Mouse (Mus musculus) CH12.LX (cell line): Measurements from ENCODE around the gene Rgs12. TPM values are rescaled to one million over a fixed set of nuclear protein-coding genes. Genes with fewer than 3 reads are reported as not detected.

Source experiments
- DNase-seq: peaks from one replicate; pipeline ENCODE4 v3.0.0-alpha.2; 2013; ENCODE audit errors: extremely low read depth
- H3K27ac ChIP-seq: 2 replicates; pipeline ENCODE4 v1.5.1; 2012; ENCODE audit warnings: low read depth, mild to moderate bottlenecking, control low read depth, moderate library complexity; ENCODE audit not compliant: insufficient read depth
- H3K27me3 ChIP-seq: replicated peaks from 2 replicates; pipeline ENCODE3; 2012; ENCODE audit warnings: inconsistent platforms
- H3K36me3 ChIP-seq, 2 experiments: replicated peaks in 1 of 2; 2 replicates each; pipeline versions ENCODE3 to v1.6.1; 2012; ENCODE audit warnings: inconsistent platforms in 1 of 2, low read length in 1 of 2, mild to moderate bottlenecking in 1 of 2, mixed read lengths in 1 of 2, moderate library complexity in 1 of 2; ENCODE audit not compliant: control insufficient read depth in 1 of 2, insufficient read depth in 1 of 2
- H3K4me1 ChIP-seq, 2 experiments: 2 replicates each; pipeline ENCODE4 v1.6.1; 2012; ENCODE audit warnings: inconsistent platforms in 1 of 2, moderate library complexity in 1 of 2; ENCODE audit not compliant: insufficient read depth in 2 of 2, control insufficient read depth in 1 of 2
- H3K4me2 ChIP-seq: 2 replicates; pipeline ENCODE4 v1.6.1; 2012; ENCODE audit warnings: low read depth, mild to moderate bottlenecking, control low read depth; ENCODE audit not compliant: poor library complexity, insufficient read depth, severe bottlenecking
- H3K4me3 ChIP-seq, 3 experiments: fragments of 150-350 bp in 1 of 3; sonication (generic) in 1 of 3; replicated peaks in 1 of 3; 2 replicates each; pipeline versions ENCODE3 to v1.5.1; 2011 to 2012; ENCODE audit warnings: low read depth in 2 of 3, low read length in 2 of 3, mild to moderate bottlenecking in 2 of 3, moderate library complexity in 2 of 3, control low read depth in 1 of 3, improper control_type of control experiment in 1 of 3, inconsistent platforms in 1 of 3, mixed read lengths in 1 of 3; ENCODE audit not compliant: poor library complexity in 1 of 3
- H3K79me2 ChIP-seq: replicated peaks from 2 replicates; pipeline ENCODE4 v1.6.1; 2012; ENCODE audit warnings: mild to moderate bottlenecking, moderate library complexity; ENCODE audit not compliant: control insufficient read depth, poor library complexity, insufficient read depth, severe bottlenecking; ENCODE audit errors: extremely low read depth
- H3K9ac ChIP-seq: 2 replicates; pipeline ENCODE4 v1.6.1; 2012; ENCODE audit warnings: low read depth, mild to moderate bottlenecking, control low read depth, moderate library complexity; ENCODE audit not compliant: insufficient read depth
- H3K9me3 ChIP-seq: replicated peaks from 2 replicates; pipeline ENCODE3; 2012; ENCODE audit warnings: low read length, inconsistent platforms, mixed read lengths
- BHLHE40 ChIP-seq: IDR thresholded peaks from 2 replicates; pipeline ENCODE4 v1.6.1; 2011; ENCODE audit warnings: mild to moderate bottlenecking, low read depth, low read length, improper control_type of control experiment
- CTCF ChIP-seq, 2 experiments: IDR thresholded peaks in 1 of 2; conservative IDR thresholded peaks in 1 of 2; 2 replicates each; pipeline ENCODE4 v1.5.1; 2011 to 2012; ENCODE audit warnings: low read depth in 2 of 2, low read length in 2 of 2, improper control_type of control experiment in 1 of 2, inconsistent platforms in 1 of 2, mild to moderate bottlenecking in 1 of 2, moderate library complexity in 1 of 2
- E2F4 ChIP-seq: IDR thresholded peaks from 2 replicates; pipeline ENCODE4 v1.6.1; 2011; ENCODE audit warnings: low read depth, low read length, improper control_type of control experiment; ENCODE audit not compliant: insufficient replicate concordance
- EP300 ChIP-seq: IDR thresholded peaks from 2 replicates; pipeline ENCODE4 v1.6.1; 2011; ENCODE audit warnings: low read length, improper control_type of control experiment
- ETS1 ChIP-seq: conservative IDR thresholded peaks from 2 replicates; pipeline ENCODE4 v1.6.1; 2012; ENCODE audit warnings: low read depth, mild to moderate bottlenecking, inconsistent platforms, low read length, improper control_type of control experiment, moderate library complexity
- GABPA ChIP-seq: IDR thresholded peaks from 2 replicates; pipeline ENCODE4 v1.6.1; 2012; ENCODE audit warnings: low read depth, low read length, improper control_type of control experiment, inconsistent platforms; ENCODE audit not compliant: insufficient replicate concordance
- HCFC1 ChIP-seq: IDR thresholded peaks from 2 replicates; pipeline ENCODE4 v1.6.1; 2012; ENCODE audit warnings: low read depth, mild to moderate bottlenecking, inconsistent platforms, low read length, improper control_type of control experiment
- IRF4 ChIP-seq: IDR thresholded peaks from 2 replicates; pipeline ENCODE4 v1.6.1; 2014; ENCODE audit warnings: low read depth, mild to moderate bottlenecking, inconsistent platforms, low read length, improper control_type of control experiment
- JUN ChIP-seq: IDR thresholded peaks from 2 replicates; pipeline ENCODE4 v1.6.1; 2011; ENCODE audit warnings: low read depth, mild to moderate bottlenecking, low read length, improper control_type of control experiment, moderate library complexity; ENCODE audit not compliant: insufficient read depth
- JUND ChIP-seq: conservative IDR thresholded peaks from 2 replicates; pipeline ENCODE4 v1.6.1; 2011; ENCODE audit warnings: low read depth, low read length, improper control_type of control experiment
- KAT2A ChIP-seq: IDR thresholded peaks from 2 replicates; pipeline ENCODE4 v1.6.1; 2012; ENCODE audit warnings: low read length, improper control_type of control experiment, inconsistent platforms; ENCODE audit not compliant: insufficient replicate concordance
- MEF2A ChIP-seq: IDR thresholded peaks from 2 replicates; pipeline ENCODE4 v1.6.1; 2014; ENCODE audit warnings: low read depth, mild to moderate bottlenecking, inconsistent platforms, low read length, improper control_type of control experiment, borderline replicate concordance
- MXI1 ChIP-seq: IDR thresholded peaks from 2 replicates; pipeline ENCODE4 v1.6.1; 2011; ENCODE audit warnings: mild to moderate bottlenecking, low read depth, low read length, improper control_type of control experiment
- MYC ChIP-seq: IDR thresholded peaks from 2 replicates; pipeline ENCODE4 v1.6.1; 2011; ENCODE audit warnings: low read depth, mild to moderate bottlenecking, improper control_type of control experiment, low read length
- NELFE ChIP-seq: IDR thresholded peaks from 2 replicates; pipeline ENCODE4 v1.6.1; 2011; ENCODE audit warnings: low read depth, low read length, improper control_type of control experiment
- PAX5 ChIP-seq: IDR thresholded peaks from 2 replicates; pipeline ENCODE4 v1.6.1; 2012; ENCODE audit warnings: low read length, inconsistent platforms, mixed read lengths
- POLR2A ChIP-seq: IDR thresholded peaks from 2 replicates; pipeline ENCODE4 v1.6.1; 2011; ENCODE audit warnings: low read depth, mild to moderate bottlenecking, improper control_type of control experiment, low read length
- POLR2AphosphoS2 ChIP-seq: IDR thresholded peaks from 2 replicates; pipeline ENCODE4 v1.6.1; 2011; ENCODE audit warnings: low read depth, low read length, improper control_type of control experiment
- RAD21 ChIP-seq: IDR thresholded peaks from 2 replicates; pipeline ENCODE4 v1.6.1; 2011; ENCODE audit warnings: low read depth, mild to moderate bottlenecking, low read length, improper control_type of control experiment, moderate library complexity
- RCOR1 ChIP-seq: conservative IDR thresholded peaks from 2 replicates; pipeline ENCODE4 v1.6.1; 2012; ENCODE audit warnings: low read depth, mild to moderate bottlenecking, inconsistent platforms, low read length, improper control_type of control experiment
- SIN3A ChIP-seq: IDR thresholded peaks from 2 replicates; pipeline ENCODE4 v1.6.1; 2012; ENCODE audit warnings: low read length, improper control_type of control experiment, inconsistent platforms
- SMC3 ChIP-seq: IDR thresholded peaks from 2 replicates; pipeline ENCODE4 v1.6.1; 2011; ENCODE audit warnings: low read depth, low read length, improper control_type of control experiment
- TBP ChIP-seq: conservative IDR thresholded peaks from 2 replicates; pipeline ENCODE4 v1.6.1; 2011; ENCODE audit warnings: low read depth, low read length, improper control_type of control experiment
- TCF12 ChIP-seq: IDR thresholded peaks from 2 replicates; pipeline ENCODE4 v1.6.1; 2014; ENCODE audit warnings: low read depth, mild to moderate bottlenecking, inconsistent platforms, low read length, improper control_type of control experiment
- USF1 ChIP-seq: IDR thresholded peaks from 2 replicates; pipeline ENCODE4 v1.6.1; 2014; ENCODE audit warnings: low read depth, mild to moderate bottlenecking, inconsistent platforms, low read length, improper control_type of control experiment
- USF2 ChIP-seq: conservative IDR thresholded peaks from 2 replicates; pipeline ENCODE4 v1.6.1; 2011; ENCODE audit warnings: low read depth, low read length, improper control_type of control experiment
- ZC3H11A ChIP-seq: IDR thresholded peaks from 2 replicates; pipeline ENCODE4 v1.6.1; 2012; ENCODE audit warnings: low read depth, mild to moderate bottlenecking, inconsistent platforms, low read length, improper control_type of control experiment
- ZKSCAN1 ChIP-seq: IDR thresholded peaks from 2 replicates; pipeline ENCODE4 v1.6.1; 2012; ENCODE audit warnings: low read depth, inconsistent platforms, low read length, improper control_type of control experiment, borderline replicate concordance
- ZMIZ1 ChIP-seq: IDR thresholded peaks from 2 replicates; pipeline ENCODE4 v1.6.1; 2012; ENCODE audit warnings: low read depth, mild to moderate bottlenecking, inconsistent platforms, low read length, improper control_type of control experiment
- ZNF384 ChIP-seq: IDR thresholded peaks from 2 replicates; pipeline ENCODE4 v1.6.1; 2012; ENCODE audit warnings: low read depth, low read length, improper control_type of control experiment, inconsistent platforms
- dilution Hi-C: fragments of 300-500 bp; cut with MboI; formaldehyde crosslinking; loops from 2 replicates; pipeline ENCODE4 v1.14.3; 2020; ENCODE audit warnings: low sequenced_read_pairs; ENCODE audit not compliant: extremely low pct_unique_long_range_greater_than_20kb, extremely low pct_ligation_motif_present
- in situ Hi-C: fragments of 300-500 bp; cut with MboI; formaldehyde crosslinking; loops from 3 replicates; pipeline ENCODE4 v1.14.3; 2019; ENCODE audit warnings: low sequenced_read_pairs, low pct_ligation_motif_present, low pct_unique_long_range_greater_than_20kb, mixed read lengths
- polyA plus RNA-seq: library from polyadenylated mRNA; unstranded; fragments of >175 nt; gene quantifications from 2 replicates; pipeline ENCODE4 v1.2.1, GENCODE M21; 2012; ENCODE audit warnings: low read depth; ENCODE audit not compliant: insufficient read length
- total RNA-seq, 2 experiments: library from RNA; depleted of rRNA; stranded (reverse); fragments of 300-350 nt in 1 of 2; fragments of >200 nt in 1 of 2; gene quantifications; 2 replicates each; pipeline ENCODE4 v1.2.3; 2012 to 2014

Gene Rgs12
- total and polyA plus RNA-seq, 3 experiments: 6.8 to 9.8 (median 8.1) TPM

DNA sequence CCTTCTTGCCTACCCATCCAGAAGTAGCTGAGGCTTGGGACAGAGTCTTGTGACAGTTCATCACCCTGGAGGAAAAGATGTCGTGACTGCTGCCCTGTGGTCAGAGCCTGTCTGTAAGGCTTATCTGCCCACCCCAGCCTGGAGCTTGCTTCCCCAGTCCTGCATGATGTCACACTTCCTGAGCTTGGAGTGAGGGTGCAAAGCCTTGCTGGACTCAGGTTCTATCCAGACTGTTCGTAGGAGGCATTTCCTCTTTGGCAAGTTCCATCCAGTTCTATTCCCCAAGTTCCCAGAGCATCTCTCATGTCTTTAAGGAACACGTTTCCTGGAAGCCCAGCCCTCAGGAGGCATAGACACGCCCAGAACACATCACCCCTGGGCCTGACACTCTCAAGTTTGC is 86.5 kb downstream of the Rgs12 start:
- no peak overlapping the region for H3K9ac ChIP-seq
- no peak overlapping the region for H3K27ac ChIP-seq
- peaks cover 0 to 20% of the 10 kb centered on the region in 2 experiments for H3K36me3 ChIP-seq
- in situ Hi-C loops: loop anchor here (5.0 to 25.0 kb wide), 3 partner anchors 118 to 498 kb away; partner anchors contain the start of genes Grk4, Nop14 and Sh3bp2
- TF ChIP-seq JUND (no peak), SIN3A (no peak), MXI1 (no peak), GABPA (no peak), KAT2A (no peak), ZKSCAN1 (no peak), IRF4 (no peak), PAX5 (no peak), POLR2AphosphoS2 (no peak), ZMIZ1 (no peak), HCFC1 (no peak), TBP (no peak), RCOR1 (no peak), RAD21 (no peak), TCF12 (no peak), MEF2A (no peak), ZC3H11A (no peak), USF1 (no peak), NELFE (no peak), POLR2A (no peak)
- H3K9me3 ChIP-seq: no peaks in the 10 kb centered on the region
- no peak overlapping the region for H3K4me3 ChIP-seq
- dilution Hi-C loops: no loop called here
- H3K79me2 ChIP-seq: no peaks in the 10 kb centered on the region
- H3K4me2 ChIP-seq: no peak overlapping the region
- no peak for DNase-seq
- no peaks in the 10 kb centered on the region for H3K27me3 ChIP-seq
- H3K4me1 ChIP-seq: peaks cover 11 to 54% of the 10 kb centered on the region in 2 experiments

DNA sequence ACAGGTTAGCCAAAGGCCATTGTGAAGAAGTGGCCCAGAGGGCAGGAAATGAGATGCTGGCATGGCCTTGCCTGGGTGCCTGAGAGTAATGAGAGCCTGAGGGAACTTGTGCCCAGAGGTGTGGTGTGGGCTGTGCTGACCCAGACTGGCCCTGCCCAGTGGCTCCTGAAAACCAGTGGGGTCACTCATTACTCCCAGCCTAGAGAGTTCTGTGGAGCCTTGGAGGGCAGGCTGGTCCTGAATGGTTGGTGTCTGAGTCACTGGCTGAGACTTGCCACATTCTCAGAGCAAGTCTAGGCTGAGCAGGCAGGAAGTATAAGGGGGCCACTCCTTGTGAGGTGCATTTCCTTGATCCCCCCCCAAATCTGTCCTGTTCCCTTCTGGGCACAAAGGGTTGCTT is 88.2 kb downstream of the Rgs12 start:
- in situ Hi-C loops (loop anchor here (5.0 to 25.0 kb wide), 3 partner anchors 120 to 500 kb away; partner anchors contain the start of genes Grk4, Nop14 and Sh3bp2), dilution Hi-C loops (no loop called here)
- Histone ChIP-seq H3K27me3 (no peaks in the 10 kb centered on the region), H3K36me3 (peaks cover 0 to 7% of the 10 kb centered on the region in 2 experiments), H3K27ac (no peak overlapping the region), H3K4me2 (no peak overlapping the region), H3K4me1 (peaks cover 11 to 51% of the 10 kb centered on the region in 2 experiments), H3K9me3 (no peaks in the 10 kb centered on the region), H3K4me3 (no peak overlapping the region), H3K79me2 (no peaks in the 10 kb centered on the region), H3K9ac (no peak overlapping the region)
- no peak for DNase-seq
- TF ChIP-seq USF1 (no peak), EP300 (no peak), USF2 (no peak), MYC (no peak), E2F4 (no peak), ZMIZ1 (no peak), JUND (no peak), TCF12 (no peak), SMC3 (no peak), ETS1 (no peak), BHLHE40 (no peak), JUN (no peak), IRF4 (no peak), CTCF (conservative IDR thresholded peaks at IDR 0.05 in 1 of 2, IDR thresholded peaks at IDR 0.05 in 1 of 2; ENCODE audit: low read depth in 2 of 2, low read length in 2 of 2) (no peak), MXI1 (no peak), ZNF384 (no peak)
